Mouse (Mus musculus): Measurements from ENCODE around the gene Gtpbp10.

Gene Gtpbp10

GRCm38 (mm10) chr5:5496393-5496792 is 62.9 kb downstream of the Gtpbp10 start:
- no peak for DNase-seq (ENCODE audit: low read depth, low spot score)

DNA sequence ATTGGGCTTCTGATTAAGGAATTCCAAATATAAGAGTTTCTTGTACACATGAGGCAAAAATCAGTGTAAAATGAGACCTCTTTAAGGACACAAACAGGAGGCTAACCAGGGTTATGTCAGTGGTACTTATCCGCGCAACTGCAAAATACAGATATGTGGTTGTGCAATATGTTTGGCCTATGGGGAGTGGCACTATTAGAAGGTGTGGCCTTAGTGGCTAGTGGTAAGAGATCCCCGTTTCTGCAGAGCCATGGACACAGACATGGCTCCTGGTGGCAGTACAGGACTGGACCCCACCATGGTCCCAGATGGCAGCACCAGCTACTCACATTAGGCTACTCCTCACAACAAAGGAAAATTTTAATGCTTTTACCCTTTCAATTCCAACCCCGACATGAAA is 64.3 kb downstream of the Gtpbp10 start:
- DNase-seq (ENCODE audit: low read depth, low spot score): no peak

DNA sequence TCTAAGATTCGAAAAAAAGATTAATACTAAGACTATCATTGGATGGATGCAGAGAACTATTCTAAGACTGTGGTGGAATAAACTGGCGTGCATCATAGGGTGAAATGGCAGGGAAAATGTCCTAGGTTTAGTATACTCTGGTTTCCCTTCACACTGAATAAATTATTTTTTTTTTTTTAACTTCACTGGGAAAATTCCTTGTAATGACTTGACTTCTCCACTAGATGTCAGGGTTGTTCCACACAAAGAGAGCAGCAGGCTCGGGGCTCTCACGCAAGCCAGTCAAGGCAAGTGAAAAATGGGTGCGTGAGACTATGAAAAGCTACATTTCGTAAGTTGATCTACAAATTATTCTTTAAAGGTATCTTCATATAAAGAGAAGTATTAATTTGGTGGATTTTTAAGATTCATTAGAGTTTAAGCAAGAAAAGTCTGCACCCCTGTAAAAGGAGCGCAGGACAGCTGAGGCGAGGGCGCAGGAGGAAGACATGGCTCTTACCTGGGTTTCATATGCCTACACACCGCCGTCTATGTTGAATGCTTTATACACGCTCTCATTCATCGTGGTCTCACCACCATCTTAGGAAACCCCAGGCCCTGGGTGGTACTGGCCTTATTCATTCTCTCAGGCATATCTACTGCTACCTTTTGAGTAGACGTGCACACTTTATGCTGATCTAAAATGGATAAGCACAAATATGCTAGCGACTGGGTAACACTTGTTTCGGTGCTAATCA is 64.9 kb downstream of the Gtpbp10 start:
- DNase-seq (ENCODE audit: low read depth, low spot score): peak; percentile 72

DNA sequence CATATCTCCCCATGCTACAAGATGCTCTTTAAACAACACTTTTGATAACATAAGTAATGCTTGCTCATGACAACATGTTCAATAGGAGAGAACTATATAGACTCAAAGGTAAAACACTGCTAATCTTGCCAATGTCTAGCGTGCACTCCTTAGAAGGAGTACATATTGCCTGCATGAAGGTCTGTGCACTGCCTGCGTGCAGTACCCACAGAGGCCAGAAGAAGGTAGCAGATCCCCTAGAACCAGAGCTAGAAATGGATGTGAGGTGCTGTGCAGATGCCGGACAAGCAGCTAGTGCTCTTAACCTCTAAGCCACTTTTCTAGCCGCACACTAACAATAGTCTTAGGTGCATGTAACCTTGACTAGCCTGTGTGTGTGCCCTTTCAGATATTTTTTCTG is 67.2 kb downstream of the Gtpbp10 start:
- peak; percentile 59 for DNase-seq (ENCODE audit: low read depth, low spot score)

All from ZHBTc4 (cell line).